Mouse (Mus musculus) ovary, postnatal 14 days (tissue): ENCODE measurements at regions not wholly inside any gene's neighbourhood (a gene's known extent, or its start where the extent isn't known, plus 50 kb on each side); places are given as distances from the start of the nearest gene placed in this dataset.

Source experiments
- DNase-seq: peaks from one replicate; pipeline ENCODE4 v3.0.0; 2022; ENCODE audit warnings: low spot score

GRCm38 (mm10) chr3:131799774-131800173 lies 235.2 kb downstream of the Papss1 start:
- DNase-seq, result no peak

GRCm38 (mm10) chr3:131801551-131801950 lies 237.0 kb downstream of the Papss1 start:
- no peak for DNase-seq

GRCm38 (mm10) chr3:131802841-131803240 lies 238.3 kb downstream of the Papss1 start:
- no peak for DNase-seq

GRCm38 (mm10) chr3:131808127-131808526 lies 243.6 kb downstream of the Papss1 start:
- no peak for DNase-seq

- DNase-seq, result no peak
Measured at GRCm38 (mm10) chr3:131812968-131813367, 248.4 kb downstream of the Papss1 start.

GRCm38 (mm10) chr3:131818806-131819205 lies 254.2 kb downstream of the Papss1 start:
- DNase-seq, result no peak

- DNase-seq, result no peak
Measured at GRCm38 (mm10) chr3:131857442-131857841, 227.7 kb upstream of the Dkk2 start.

- no peak for DNase-seq
Measured at GRCm38 (mm10) chr3:131859083-131859482, 226.0 kb upstream of the Dkk2 start.

- DNase-seq, result no peak
Measured at GRCm38 (mm10) chr3:131865106-131865505, 220.0 kb upstream of the Dkk2 start.

GRCm38 (mm10) chr3:131867266-131867665 lies 217.8 kb upstream of the Dkk2 start:
- DNase-seq, result no peak

GRCm38 (mm10) chr3:131868219-131868964 lies 216.7 kb upstream of the Dkk2 start:
- DNase-seq, result no peak

- no peak for DNase-seq
Measured at GRCm38 (mm10) chr3:131869306-131869705, 215.8 kb upstream of the Dkk2 start.

- no peak for DNase-seq
Measured at GRCm38 (mm10) chr3:131882667-131883066, 202.4 kb upstream of the Dkk2 start.

GRCm38 (mm10) chr3:131886470-131886869 lies 198.6 kb upstream of the Dkk2 start:
- no peak for DNase-seq

GRCm38 (mm10) chr3:131886984-131887383 lies 198.1 kb upstream of the Dkk2 start:
- no peak for DNase-seq

GRCm38 (mm10) chr3:131887670-131888069 lies 197.4 kb upstream of the Dkk2 start:
- no peak for DNase-seq

- no peak for DNase-seq
Measured at GRCm38 (mm10) chr3:131891941-131892340, 193.2 kb upstream of the Dkk2 start.

- DNase-seq, result no peak
Measured at GRCm38 (mm10) chr3:131893061-131893804, 191.9 kb upstream of the Dkk2 start.

GRCm38 (mm10) chr3:131895057-131895456 lies 190.0 kb upstream of the Dkk2 start:
- DNase-seq, result no peak

- no peak for DNase-seq
Measured at GRCm38 (mm10) chr3:131913534-131913933, 171.6 kb upstream of the Dkk2 start.

GRCm38 (mm10) chr3:131914372-131914771 lies 170.7 kb upstream of the Dkk2 start:
- DNase-seq, result no peak

GRCm38 (mm10) chr3:131914997-131915396 lies 170.1 kb upstream of the Dkk2 start:
- DNase-seq, result no peak

- DNase-seq, result no peak
Measured at GRCm38 (mm10) chr3:131917734-131918534, 167.2 kb upstream of the Dkk2 start.
